Mouse (Mus musculus) myocyte (in vitro differentiated cells): Measurements from ENCODE around the gene Gm20388. TPM values are rescaled to one million over a fixed set of nuclear protein-coding genes. Genes with fewer than 3 reads are reported as not detected.

ENCODE experiments used
- H3K27me3 ChIP-seq: one replicate; pipeline ENCODE4 v1.6.1; 2011; ENCODE audit not compliant: control insufficient read depth, insufficient read depth, insufficient read length
- H3K36me3 ChIP-seq: one replicate; pipeline ENCODE4 v1.6.1; 2011; ENCODE audit not compliant: control insufficient read depth, insufficient read depth
- H3K4me2 ChIP-seq: one replicate; pipeline ENCODE4 v1.6.1; 2011; ENCODE audit warnings: low read depth, control low read depth
- H3K4me3 ChIP-seq: one replicate; pipeline ENCODE4 v1.5.1; 2011; ENCODE audit warnings: mild to moderate bottlenecking, control low read depth, moderate library complexity
- H3K79me2 ChIP-seq: one replicate; pipeline ENCODE4 v1.6.1; 2011; ENCODE audit not compliant: control insufficient read depth, insufficient read depth
- H3ac ChIP-seq: one replicate; pipeline ENCODE4 v1.6.1; 2011; ENCODE audit not compliant: control insufficient read depth, insufficient read length
- CEBPB ChIP-seq: IDR thresholded peaks from 2 replicates; pipeline ENCODE4 v1.6.1; 2011; ENCODE audit warnings: mild to moderate bottlenecking, moderate library complexity; ENCODE audit not compliant: poor library complexity, insufficient read depth, severe bottlenecking
- E2F4 ChIP-seq: IDR thresholded peaks from one replicate; pipeline ENCODE4 v1.6.1; 2011; ENCODE audit warnings: mild to moderate bottlenecking, control low read depth, moderate library complexity; ENCODE audit not compliant: insufficient read depth
- MAX ChIP-seq: IDR thresholded peaks from one replicate; pipeline ENCODE4 v1.6.1; 2011; ENCODE audit warnings: low read depth, mild to moderate bottlenecking, control low read depth
- MYOD1 ChIP-seq, 3 experiments: IDR thresholded peaks; one replicate each; pipeline ENCODE4 v1.6.1; 2011; ENCODE audit warnings: control low read depth in 2 of 3, low read depth in 2 of 3, mild to moderate bottlenecking in 2 of 3, moderate library complexity in 1 of 3; ENCODE audit not compliant: insufficient read length in 2 of 3, control insufficient read depth in 1 of 3
- MYOG ChIP-seq, 3 experiments: IDR thresholded peaks; one replicate each; pipeline ENCODE4 v1.6.1; 2011; ENCODE audit warnings: control low read depth in 2 of 3, low read depth in 2 of 3, mild to moderate bottlenecking in 2 of 3; ENCODE audit not compliant: insufficient read length in 2 of 3, control insufficient read depth in 1 of 3, insufficient read depth in 1 of 3
- POLR2A ChIP-seq: IDR thresholded peaks from one replicate; pipeline ENCODE4 v1.6.1; 2011; ENCODE audit warnings: low read depth, mild to moderate bottlenecking, control low read depth, moderate library complexity; ENCODE audit not compliant: insufficient read length
- POLR2AphosphoS2 ChIP-seq: IDR thresholded peaks from one replicate; pipeline ENCODE4 v1.6.1; 2011; ENCODE audit warnings: low read depth, control low read depth; ENCODE audit not compliant: insufficient read length
- REST ChIP-seq: IDR thresholded peaks from one replicate; pipeline ENCODE4 v1.6.1; 2011; ENCODE audit warnings: mild to moderate bottlenecking, control low read depth, moderate library complexity; ENCODE audit not compliant: insufficient read depth, insufficient read length
- SRF ChIP-seq: IDR thresholded peaks from one replicate; pipeline ENCODE4 v1.6.1; 2011; ENCODE audit warnings: low read depth; ENCODE audit not compliant: control insufficient read depth, insufficient read length
- TCF12 ChIP-seq: IDR thresholded peaks from one replicate; pipeline ENCODE4 v1.6.1; 2011; ENCODE audit warnings: mild to moderate bottlenecking, control low read depth; ENCODE audit not compliant: poor library complexity, insufficient read depth, severe bottlenecking
- TCF3 ChIP-seq: IDR thresholded peaks from one replicate; pipeline ENCODE4 v1.6.1; 2011; ENCODE audit warnings: low read depth, control low read depth; ENCODE audit not compliant: insufficient read length
- USF1 ChIP-seq: IDR thresholded peaks from one replicate; pipeline ENCODE4 v1.6.1; 2011; ENCODE audit warnings: low read depth, mild to moderate bottlenecking, control low read depth, moderate library complexity
- polyA plus RNA-seq: library from polyadenylated mRNA; unstranded; fragments of >200 nt; fragmentation: generic; extraction: Trizol; gene quantifications from one replicate; pipeline ENCODE4 v1.2.1, GENCODE M21; 2012; ENCODE audit warnings: missing spikeins

The Gm20388 gene
- polyA plus RNA-seq, 1 experiment: 15.3 TPM

GRCm38 (mm10) chr8:124184078-124184477 is 4273.4 kb downstream of the Gm20388 start:
- H3K36me3 ChIP-seq: no peaks in the 10 kb centered on the region
- H3K79me2 ChIP-seq: no peaks in the 10 kb centered on the region
- no peaks in the 10 kb centered on the region for H3K27me3 ChIP-seq
- no peak overlapping the region for H3ac ChIP-seq
- no peak overlapping the region for H3K4me2 ChIP-seq
- TF ChIP-seq POLR2AphosphoS2: no peak
- no peak overlapping the region for H3K4me3 ChIP-seq

- TF ChIP-seq MYOG (IDR thresholded peaks at IDR 0.05; ENCODE audit: control insufficient read depth in 1 of 3, insufficient read depth in 1 of 3, insufficient read length in 2 of 3, low read depth in 2 of 3) (peak in 1 of 3 experiments; percentile 43), MYOD1 (IDR thresholded peaks at IDR 0.05; ENCODE audit: control insufficient read depth in 1 of 3, insufficient read length in 2 of 3, low read depth in 2 of 3) (peak in 1 of 3 experiments; percentile 15), E2F4 (no peak)
- Histone ChIP-seq H3K27me3 (no peaks in the 10 kb centered on the region), H3K79me2 (no peaks in the 10 kb centered on the region), H3K4me2 (no peak overlapping the region), H3K4me3 (no peak overlapping the region), H3ac (no peak overlapping the region), H3K36me3 (no peaks in the 10 kb centered on the region)
Observed at GRCm38 (mm10) chr8:124184507-124184906, 4273.9 kb downstream of the Gm20388 start.

- no peaks in the 10 kb centered on the region for H3K79me2 ChIP-seq
- no peak overlapping the region for H3K4me3 ChIP-seq
- H3ac ChIP-seq: no peak overlapping the region
- no peak for TF ChIP-seq REST
- no peak for TF ChIP-seq MYOG (IDR thresholded peaks at IDR 0.05; ENCODE audit: control insufficient read depth in 1 of 3, insufficient read depth in 1 of 3, insufficient read length in 2 of 3, low read depth in 2 of 3)
- no peak for TF ChIP-seq CEBPB
- TF ChIP-seq TCF12: no peak
- no peak for TF ChIP-seq POLR2AphosphoS2
- no peak for TF ChIP-seq MYOD1 (IDR thresholded peaks at IDR 0.05; ENCODE audit: control insufficient read depth in 1 of 3, insufficient read length in 2 of 3, low read depth in 2 of 3)
- no peaks in the 10 kb centered on the region for H3K36me3 ChIP-seq
- no peak overlapping the region for H3K4me2 ChIP-seq
- H3K27me3 ChIP-seq: no peaks in the 10 kb centered on the region
Observed at GRCm38 (mm10) chr8:124185081-124185480, 4274.4 kb downstream of the Gm20388 start.

GRCm38 (mm10) chr8:124190388-124190787 is 4279.7 kb downstream of the Gm20388 start:
- H3K79me2 ChIP-seq: no peaks in the 10 kb centered on the region
- H3K4me3 ChIP-seq: no peak overlapping the region
- no peaks in the 10 kb centered on the region for H3K27me3 ChIP-seq
- H3ac ChIP-seq: no peak overlapping the region
- no peak overlapping the region for H3K4me2 ChIP-seq
- TF ChIP-seq CEBPB: no peak
- no peaks in the 10 kb centered on the region for H3K36me3 ChIP-seq

GRCm38 (mm10) chr8:124192242-124192641 is 4281.6 kb downstream of the Gm20388 start:
- H3K4me2 ChIP-seq: no peak overlapping the region
- H3ac ChIP-seq: no peak overlapping the region
- TF ChIP-seq MAX (no peak), E2F4 (no peak), POLR2A (no peak), CEBPB (no peak), USF1 (no peak), SRF (no peak), POLR2AphosphoS2 (no peak), TCF3 (no peak), TCF12 (no peak), MYOG (IDR thresholded peaks at IDR 0.05; ENCODE audit: control insufficient read depth in 1 of 3, insufficient read depth in 1 of 3, insufficient read length in 2 of 3, low read depth in 2 of 3) (no peak), REST (no peak)

GRCm38 (mm10) chr8:124192976-124193375 is 4282.3 kb downstream of the Gm20388 start:
- H3ac ChIP-seq: no peak overlapping the region
- H3K36me3 ChIP-seq: no peaks in the 10 kb centered on the region
- no peaks in the 10 kb centered on the region for H3K79me2 ChIP-seq
- H3K27me3 ChIP-seq: no peaks in the 10 kb centered on the region
- TF ChIP-seq TCF12: no peak
- TF ChIP-seq MYOG (IDR thresholded peaks at IDR 0.05; ENCODE audit: control insufficient read depth in 1 of 3, insufficient read depth in 1 of 3, insufficient read length in 2 of 3, low read depth in 2 of 3): peak in 1 of 3 experiments; percentile 22
- peak in 1 of 3 experiments; percentile 13 for TF ChIP-seq MYOD1 (IDR thresholded peaks at IDR 0.05; ENCODE audit: control insufficient read depth in 1 of 3, insufficient read length in 2 of 3, low read depth in 2 of 3)
- TF ChIP-seq CEBPB: peak; percentile 94
- H3K4me2 ChIP-seq: peak overlapping the region; percentile 56
- no peak overlapping the region for H3K4me3 ChIP-seq

More at GRCm38 (mm10) chr8:124192242-124192641, 4281.6 kb downstream of the Gm20388 start:
- no peaks in the 10 kb centered on the region for H3K36me3 ChIP-seq
- H3K27me3 ChIP-seq: no peaks in the 10 kb centered on the region
- H3K4me3 ChIP-seq: no peak overlapping the region
- no peaks in the 10 kb centered on the region for H3K79me2 ChIP-seq
